Mouse (Mus musculus) v-Abl transformed pro-B cells (cell line): Measurements from ENCODE around the gene Actr3b.
"Not testable (repeated sequence)": the region's sequence is repeated elsewhere in the genome, so short reads cannot be mapped to it uniquely, and the experiment has no call there.

Experiments
- in situ Hi-C, 2 experiments: fragments of 400-800 bp; cut with MboI; formaldehyde crosslinking; loops; one replicate each; pipeline ENCODE4 v1.15.1; 2025; ENCODE audit not compliant: unreplicated experiment in 2 of 2

Actr3b gene

DNA sequence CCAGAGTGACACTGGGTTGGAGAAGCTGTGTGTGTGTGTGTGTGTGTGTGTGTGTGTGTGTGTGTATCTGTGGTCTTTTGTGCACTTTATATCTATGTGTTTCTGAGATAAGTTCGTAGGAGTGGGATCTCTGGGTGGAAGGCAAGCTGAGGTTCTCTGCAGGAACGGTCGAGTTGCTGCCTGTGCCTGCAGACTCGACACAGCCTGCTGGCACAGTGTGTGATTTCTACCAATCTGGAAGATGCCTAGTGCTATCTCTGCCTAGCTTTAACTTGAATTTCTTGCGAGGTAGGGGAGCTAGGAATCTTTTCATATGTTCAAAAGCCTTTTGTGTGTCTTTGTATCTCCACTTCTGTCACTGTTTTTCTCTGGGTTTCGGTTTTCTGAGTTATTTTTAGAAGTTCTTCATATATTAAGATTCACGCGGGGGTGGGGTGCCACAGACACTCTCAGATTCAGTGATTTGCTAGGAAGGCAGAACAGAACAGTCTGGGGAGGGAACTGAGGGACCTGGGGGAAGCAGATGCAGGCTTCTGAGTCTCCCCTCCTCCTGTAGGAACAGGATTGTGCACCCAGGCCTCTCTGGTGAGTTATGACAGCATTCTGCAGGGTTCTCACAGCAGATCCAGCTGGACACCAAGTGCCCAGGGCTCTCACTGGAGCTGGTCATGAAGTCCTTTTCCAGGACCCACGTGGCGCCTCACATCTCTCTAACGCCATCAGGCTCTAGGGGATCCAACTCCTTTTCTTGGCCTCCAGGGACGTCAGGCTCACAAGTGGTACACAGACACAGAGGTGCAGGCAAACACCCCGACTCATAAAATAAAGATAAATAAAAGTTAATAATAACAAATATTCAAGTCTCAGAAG, 14.4 kb downstream of the Actr3b start:
- in situ Hi-C loops, result no loop called here

DNA sequence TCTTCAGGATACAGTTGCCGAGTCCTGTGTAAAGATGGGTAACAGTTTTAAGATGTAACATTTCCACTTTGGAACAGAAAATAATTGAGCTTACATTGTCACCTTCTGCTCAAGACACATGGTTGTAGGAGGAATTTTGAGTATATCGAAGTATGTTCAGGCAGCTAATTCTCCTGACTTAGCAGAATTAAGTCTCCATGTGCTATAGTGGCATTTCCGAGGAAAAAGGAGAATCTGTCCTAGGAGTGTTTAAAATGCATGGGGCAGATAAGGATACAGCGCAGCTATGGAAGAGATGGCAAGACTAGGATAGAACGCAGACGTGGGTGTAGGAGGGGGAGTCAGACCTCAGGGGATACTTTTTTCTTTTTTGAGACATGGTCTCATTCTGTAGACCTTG, 31.8 kb downstream of the Actr3b start:
- in situ Hi-C loops, result no loop called here

DNA sequence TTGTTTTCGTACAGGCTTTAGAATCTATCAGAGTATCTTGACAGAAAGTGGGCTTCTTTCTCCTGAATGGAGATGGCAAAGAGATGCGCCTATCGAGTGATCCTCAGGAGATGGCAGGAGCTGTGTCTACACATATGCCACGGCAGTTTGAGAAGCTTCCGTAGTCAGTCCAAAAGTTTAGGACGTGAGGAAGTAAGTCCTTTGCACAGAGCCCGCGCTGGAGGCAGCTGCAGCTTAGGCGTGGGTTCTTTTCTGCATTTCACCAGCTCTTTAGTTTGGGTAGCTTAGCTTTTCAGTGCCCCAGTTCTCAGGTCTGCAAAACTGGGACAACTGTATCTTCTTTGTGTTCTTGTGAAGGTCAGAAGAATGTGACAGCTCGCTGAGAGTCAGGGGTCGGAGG, 38.0 kb downstream of the Actr3b start:
- in situ Hi-C loops, result no loop called here

DNA sequence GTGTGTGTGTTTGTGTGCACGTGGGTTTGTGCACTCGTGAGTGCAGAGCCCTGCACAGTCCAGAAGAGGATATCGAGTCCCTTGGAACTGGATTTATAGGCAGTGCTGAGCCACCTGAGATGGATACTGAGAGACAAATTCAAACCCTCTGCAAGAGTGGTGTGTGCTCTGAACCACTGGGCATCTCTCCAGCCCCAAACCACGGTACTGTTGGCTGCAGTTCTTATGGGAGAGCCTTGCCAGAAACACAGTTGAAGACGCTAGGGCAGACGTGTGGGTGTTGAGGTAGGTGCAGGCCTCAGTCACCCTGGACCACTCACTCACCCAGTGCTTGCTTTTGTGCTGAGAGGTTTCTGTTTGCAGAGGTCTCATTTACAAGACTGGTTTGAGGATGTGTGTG, 41.1 kb downstream of the Actr3b start:
- in situ Hi-C loops, result loop anchor here in 1 of 2 experiments (10.0 kb wide), 1 partner anchor 366 kb away; no protein-coding TSS in a partner anchor

DNA sequence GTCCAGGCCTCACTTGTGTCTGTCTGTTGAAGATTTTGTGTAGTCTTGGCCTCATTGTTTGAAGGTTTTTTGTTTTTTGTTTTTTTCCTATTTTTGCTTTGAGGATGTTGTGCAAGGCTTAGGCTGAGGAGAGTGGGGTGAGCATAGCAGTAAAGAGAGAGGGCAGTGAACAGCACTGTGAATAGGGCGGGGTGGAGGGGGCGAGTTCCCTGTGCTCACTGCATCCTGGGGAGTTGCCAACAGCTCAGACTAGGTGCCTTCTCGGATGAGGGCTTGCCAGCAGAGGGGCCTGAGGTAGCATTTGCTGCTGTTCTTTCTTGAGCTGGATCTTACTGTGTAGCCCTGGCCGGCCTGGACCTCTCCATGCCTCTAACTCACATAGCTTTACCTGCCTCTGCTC, 41.9 kb downstream of the Actr3b start:
- in situ Hi-C loops, result loop anchor here in 1 of 2 experiments (10.0 kb wide), 1 partner anchor 367 kb away; no protein-coding TSS in a partner anchor

DNA sequence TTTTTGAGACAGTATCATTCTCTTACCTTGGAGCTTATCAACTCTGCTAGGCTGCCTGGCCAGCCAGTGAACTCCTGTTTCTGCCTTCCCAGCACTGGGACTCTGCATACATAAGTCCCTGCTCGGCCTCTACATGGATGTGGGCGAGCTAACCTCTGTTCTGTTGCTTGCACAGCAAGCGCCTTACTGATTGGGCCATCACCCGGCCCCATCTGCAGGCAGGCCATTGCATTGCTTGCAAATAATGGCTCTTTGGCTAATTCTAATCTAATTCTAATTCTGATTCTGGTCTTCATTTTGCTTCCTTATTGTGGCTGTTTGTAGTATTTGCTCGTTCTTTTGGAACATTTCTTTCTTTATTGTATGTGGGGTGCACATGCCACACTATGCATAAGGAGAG, 44.8 kb downstream of the Actr3b start:
- in situ Hi-C loops, result loop anchor here in 1 of 2 experiments (10.0 kb wide), 1 partner anchor 370 kb away; no protein-coding TSS in a partner anchor

DNA sequence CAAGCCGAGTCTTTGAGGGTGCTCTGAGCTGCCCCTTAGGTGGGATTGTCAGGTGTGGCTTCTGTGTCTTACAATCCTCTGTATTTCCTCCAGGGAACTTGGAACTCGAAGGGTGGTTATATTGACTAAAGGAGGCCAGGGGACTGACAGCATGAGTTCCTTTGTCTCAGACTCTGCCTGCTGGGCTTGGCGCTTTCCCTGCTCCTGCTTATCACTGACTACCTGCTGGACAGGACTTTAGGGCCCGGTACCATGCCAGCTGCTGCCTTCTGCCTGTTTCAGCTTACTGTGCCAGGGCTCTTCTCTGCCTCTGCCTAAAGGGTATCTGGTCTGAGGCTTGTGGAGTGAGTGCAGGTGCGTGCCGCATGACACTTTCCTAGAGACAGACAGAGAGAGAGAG, 53.1 kb downstream of the Actr3b start:
- in situ Hi-C loops, result no loop called here

DNA sequence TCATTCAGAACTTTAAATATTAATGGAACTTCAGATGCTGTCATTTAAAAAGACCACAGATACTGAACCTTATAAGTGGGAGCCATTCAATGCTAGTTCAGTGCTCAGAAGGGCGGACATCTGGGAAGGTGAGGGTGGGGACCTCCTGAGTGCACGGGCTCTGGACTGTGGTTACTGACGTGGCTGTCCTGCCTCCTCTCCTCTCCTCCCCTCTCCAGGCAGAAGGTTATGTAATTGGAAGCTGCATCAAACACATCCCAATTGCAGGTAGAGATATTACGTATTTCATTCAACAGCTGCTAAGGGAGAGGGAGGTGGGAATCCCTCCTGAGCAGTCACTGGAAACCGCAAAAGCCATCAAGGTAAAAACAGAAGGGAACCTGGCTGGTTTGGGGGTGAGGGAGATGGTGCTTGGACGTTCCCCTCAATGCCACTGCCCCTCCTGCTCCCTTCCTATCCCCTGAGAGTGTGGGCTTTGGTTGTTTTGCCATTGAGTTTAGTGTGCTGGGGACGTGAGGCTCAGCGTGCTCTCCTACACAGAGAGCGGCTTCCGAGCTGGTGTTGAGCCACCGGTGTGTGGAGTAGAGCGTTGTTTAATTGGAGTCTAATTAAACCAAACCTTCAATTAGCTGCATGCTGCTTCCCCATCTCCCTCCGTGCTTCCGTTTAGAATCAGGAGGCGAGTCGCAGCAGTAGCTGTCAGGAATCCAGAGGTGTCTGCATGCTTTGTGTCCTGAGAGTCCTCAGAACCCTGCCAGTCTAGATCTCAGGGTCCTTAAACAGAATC, 69.7 kb downstream of the Actr3b start:
- in situ Hi-C loops, result loop anchor here (5.0 to 25.0 kb wide), 5 partner anchors 405 to 1167 kb away; partner anchors contain the start of gene Galntl5 (in 1 of the 2)

DNA sequence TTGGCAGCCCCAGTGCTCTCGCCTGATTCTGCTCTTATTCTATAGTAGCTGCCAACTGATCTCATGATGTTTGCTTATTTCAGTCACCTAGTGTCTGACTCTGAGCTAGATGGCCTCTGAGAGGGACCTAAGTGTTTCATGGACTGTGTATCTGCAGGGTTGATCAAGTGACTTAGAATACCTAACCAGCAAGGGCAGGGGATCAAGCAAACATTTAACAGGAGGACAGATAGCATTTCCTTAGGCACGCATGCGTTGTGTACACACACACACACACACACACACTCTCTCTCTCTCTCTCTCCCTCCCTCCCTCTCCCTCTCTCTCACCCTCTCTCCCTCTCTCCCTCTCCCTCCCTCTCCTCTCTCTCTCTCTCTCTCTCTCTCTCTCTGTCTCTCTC, 71.0 kb downstream of the Actr3b start:
- in situ Hi-C loops, result loop anchor here (5.0 to 25.0 kb wide), 3 partner anchors 809 to 1169 kb away; no protein-coding TSS in a partner anchor

DNA sequence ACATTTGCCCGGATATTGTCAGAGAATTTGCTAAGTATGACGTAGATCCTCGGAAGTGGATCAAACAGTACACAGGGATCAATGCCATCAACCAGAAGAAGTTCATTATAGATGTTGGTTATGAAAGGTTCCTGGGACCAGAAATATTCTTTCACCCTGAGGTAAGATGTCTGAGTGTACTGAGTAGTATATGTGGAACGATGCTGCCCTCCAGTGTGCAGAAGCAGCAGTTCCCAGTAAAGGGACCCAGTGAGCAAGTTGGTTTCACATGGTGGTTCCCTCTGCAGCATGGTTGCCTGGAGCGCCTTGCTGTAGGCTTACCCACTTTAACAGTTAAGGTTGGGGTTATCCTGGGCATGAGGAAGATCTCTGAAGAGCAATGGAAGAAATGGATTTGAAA, 71.8 kb downstream of the Actr3b start:
- in situ Hi-C loops, result loop anchor here (5.0 to 25.0 kb wide), 3 partner anchors 809 to 1169 kb away; no protein-coding TSS in a partner anchor

DNA sequence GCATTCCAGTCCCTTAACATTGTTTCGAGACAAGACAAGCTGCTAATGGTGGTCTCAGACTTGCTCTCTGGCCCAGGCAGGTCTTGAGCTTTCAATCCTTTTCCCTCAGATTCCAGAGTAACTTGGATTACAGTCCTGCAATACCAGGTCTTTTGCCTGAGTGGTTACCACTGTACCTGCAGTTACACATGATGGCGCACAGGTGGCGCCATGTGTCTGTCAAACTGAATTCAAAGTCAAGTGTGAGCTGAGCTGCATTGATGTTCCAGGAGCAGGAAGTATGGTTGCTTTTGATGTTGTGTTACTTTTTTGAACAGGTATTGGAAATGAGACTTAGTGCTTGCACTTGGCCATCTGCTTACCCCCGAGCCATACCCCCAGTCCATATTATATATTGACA, 79.6 kb downstream of the Actr3b start:
- in situ Hi-C loops, result loop anchor here (25.0 kb wide), 2 partner anchors 952 to 1177 kb away; no protein-coding TSS in a partner anchor

DNA sequence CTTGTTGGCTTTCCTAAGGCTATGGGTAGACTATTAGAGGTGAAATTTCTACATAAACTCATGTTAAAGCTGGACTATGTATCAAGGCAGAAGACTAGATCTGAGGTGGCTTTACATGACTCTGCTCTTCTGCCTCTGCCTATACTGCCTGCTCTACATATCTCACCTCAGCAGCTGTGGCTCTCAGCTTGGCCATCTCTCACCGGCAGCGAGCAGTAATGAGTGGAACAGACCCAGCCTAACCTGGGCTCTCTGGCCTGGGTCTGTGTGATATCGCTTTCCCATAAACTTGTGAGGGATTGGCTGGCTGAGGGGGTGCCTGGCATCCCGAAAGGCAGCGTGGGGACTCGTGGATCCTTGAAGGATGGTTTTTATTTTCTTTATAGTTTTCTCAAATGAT, 86.8 kb downstream of the Actr3b start:
- in situ Hi-C loops, result loop anchor here (10.0 to 25.0 kb wide), 3 partner anchors 959 to 1768 kb away; no protein-coding TSS in a partner anchor

DNA sequence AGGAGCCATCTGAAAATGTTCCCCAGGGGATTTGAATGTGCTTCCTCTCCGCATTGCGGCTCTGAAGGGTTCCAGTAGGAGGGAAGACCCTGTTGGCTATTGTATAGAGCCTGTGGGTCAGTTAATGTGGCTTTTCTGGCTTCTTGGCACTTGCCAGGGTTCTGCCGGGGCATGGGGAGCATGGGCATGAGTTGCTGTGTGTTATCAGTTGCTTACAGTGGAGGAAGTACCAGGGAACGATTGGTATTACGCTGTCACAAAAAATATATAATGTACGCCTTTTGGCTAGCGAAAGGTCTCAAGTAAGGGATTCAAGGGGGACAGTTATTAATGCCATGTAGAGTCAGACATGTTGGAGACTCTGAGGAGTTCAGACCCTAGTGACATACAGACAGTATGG, 87.4 kb downstream of the Actr3b start:
- in situ Hi-C loops, result loop anchor here (10.0 to 25.0 kb wide), 3 partner anchors 960 to 1768 kb away; no protein-coding TSS in a partner anchor

DNA sequence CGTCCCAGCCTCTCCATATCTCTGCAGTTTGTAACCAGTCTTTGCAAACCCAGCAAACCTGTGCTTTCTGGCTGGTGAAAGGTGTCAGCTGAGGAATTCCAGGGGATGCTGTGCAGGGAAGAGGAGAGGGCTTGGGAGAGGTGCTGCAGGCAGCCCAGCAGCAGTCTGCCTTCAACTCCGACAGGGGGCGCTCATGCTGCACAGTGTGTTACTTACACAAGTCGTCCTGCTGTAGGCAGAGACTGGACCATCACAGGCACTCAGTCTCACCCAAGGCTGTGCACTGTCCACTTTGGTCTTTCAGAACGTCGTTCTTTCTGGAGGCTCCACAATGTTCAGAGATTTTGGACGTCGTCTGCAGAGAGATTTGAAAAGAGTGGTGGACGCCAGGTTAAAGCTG, 88.3 kb downstream of the Actr3b start:
- in situ Hi-C loops, result loop anchor here (10.0 to 25.0 kb wide), 3 partner anchors 961 to 1767 kb away; no protein-coding TSS in a partner anchor

DNA sequence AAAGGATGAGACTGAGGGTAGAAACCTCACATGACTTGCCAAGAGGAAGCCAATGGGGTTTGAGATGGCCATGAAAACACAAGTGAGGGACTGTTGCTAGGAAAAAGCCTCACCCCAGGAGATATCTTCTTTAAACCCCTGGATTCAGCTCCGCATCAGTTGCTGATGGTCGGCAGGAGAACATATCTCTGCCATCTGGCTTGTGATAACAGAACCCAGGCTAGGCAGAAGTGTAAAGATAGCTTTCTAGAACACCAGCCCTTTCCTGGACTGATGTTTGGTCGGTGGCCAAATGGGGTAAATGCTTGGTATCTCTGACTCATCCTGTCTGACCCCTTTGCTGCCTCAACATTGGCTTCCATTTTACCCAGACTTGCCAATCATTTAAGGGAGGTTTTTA, 106.4 kb downstream of the Actr3b start:
- in situ Hi-C loops, result no loop called here

DNA sequence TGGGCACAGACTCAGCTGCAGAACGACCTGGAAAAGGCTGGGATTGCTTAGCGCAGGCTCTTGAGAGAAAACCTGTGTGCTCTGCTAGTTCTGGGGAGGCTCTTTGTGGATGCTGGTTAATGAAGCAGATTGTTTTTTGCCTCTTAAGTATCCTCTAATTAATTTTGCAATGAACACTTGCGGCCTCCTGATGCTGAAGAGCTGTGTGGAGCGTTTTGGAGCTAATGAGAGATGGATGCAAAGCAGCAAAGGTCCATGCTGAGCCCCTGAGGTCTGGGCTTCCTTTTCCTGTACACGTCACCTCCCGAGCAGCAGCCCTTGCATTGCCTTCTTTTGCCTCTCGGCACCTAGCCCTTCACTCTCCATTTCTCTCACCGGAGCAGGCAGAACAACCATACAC, 110.1 kb downstream of the Actr3b start:
- in situ Hi-C loops, result no loop called here

DNA sequence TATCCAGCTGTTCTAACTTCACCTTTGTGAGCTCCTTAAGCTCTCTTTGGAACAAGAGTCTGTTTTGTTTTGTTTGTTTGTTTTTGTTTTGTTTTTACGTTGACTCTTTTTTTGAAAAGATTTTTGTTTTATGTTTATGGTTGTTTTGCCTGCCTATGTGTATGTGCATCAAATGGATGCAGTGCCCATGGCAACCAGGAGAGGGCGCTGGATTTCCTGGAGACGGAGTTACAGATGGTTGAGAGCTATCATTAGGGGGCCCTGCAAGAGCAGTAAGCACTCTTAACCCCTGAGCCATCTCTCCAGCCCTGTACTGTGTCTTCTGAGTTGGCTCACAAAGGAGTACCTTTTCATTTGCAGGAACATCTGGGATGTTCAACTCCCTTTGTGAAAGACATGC, 110.8 kb downstream of the Actr3b start:
- in situ Hi-C loops, result no loop called here

DNA sequence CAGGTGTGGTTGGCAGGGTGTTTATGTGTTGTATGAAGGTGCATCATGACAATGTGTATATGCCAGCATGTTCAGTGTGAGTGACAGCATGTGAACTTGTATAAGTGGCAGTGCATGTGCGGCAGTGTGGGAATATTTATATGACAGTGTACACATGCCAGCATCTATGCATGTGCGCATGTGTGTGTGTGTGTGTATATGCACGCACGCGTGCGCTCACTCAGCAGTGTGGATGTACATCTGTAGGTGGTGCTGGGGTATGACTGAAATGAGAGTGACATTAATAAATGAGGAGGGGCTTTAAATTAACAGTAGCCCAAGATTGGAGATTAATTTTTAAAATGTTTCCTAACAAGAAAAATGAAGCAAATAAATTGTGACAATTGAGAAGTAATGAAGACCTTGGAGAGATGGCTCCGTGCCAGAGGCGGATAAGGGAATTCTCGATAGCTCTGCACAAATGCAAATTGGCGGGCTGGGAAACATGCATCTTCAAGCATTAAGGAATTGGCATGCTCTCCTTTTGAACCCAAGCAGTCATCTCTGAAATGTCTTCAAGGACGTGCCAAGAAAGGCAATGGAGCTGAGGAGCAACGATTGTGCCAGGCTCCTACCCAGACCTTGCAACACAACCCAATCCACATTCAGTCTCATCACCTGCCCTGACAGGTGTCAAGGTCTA, 111.7 kb downstream of the Actr3b start:
- in situ Hi-C loops, result no loop called here

DNA sequence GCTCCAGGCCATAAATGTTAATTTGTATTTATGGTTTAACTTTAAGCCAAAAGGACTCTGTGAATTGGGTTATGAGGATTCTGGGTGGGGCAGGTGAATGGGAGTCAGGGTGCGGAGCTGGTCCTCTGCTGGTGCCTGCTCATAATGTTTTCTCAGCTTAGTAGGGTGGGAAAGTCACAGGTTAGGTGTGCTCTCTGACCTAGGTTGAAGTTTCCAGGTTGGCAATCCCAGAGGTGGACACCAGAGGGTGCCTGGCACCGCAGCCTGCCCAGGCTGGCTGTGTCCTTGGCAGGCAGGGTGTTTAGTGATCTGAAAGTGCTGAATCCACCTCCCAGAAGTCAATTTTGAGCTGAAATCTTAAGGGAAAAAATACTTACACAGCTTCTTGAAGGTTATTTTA, 113.2 kb downstream of the Actr3b start:
- in situ Hi-C loops, result no loop called here

DNA sequence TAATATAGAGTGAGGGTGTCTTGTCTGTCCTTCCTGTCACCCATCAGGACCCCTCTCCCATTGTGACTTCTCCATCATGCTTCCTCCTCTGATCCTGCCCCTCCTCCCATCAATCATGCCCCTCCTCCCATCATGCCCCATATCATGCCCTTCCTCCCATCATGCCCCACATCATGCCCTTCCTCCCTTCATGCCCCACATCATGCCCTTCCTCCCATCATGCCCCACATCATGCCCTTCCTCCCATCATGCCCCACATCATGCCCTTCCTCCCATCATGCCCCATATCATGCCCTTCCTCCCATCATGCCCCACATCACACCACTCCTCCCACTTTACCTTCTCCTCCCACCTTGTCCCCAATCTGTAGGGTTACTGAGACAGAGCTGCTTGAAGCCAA, 116.1 kb downstream of the Actr3b start:
- in situ Hi-C loops, result not testable (repeated sequence)
